Mouse (Mus musculus): ENCODE results near the gene Sdk2.

GRCm38 (mm10) chr11:113991886-113992285 lies 75.0 kb downstream of the Sdk2 start:
- TF ChIP-seq CTCF (IDR thresholded peaks at IDR 0.05; ENCODE audit: borderline replicate concordance, extremely low read depth, insufficient read depth, insufficient read length) (no peak), POLR2A (IDR thresholded peaks at IDR 0.05; ENCODE audit: borderline replicate concordance, extremely low read depth, insufficient read depth, insufficient read length, poor library complexity, severe bottlenecking) (no peak)
